Mouse (Mus musculus): ENCODE data around the gene Btbd1.

- TF ChIP-seq CTCF (IDR thresholded peaks at IDR 0.05; ENCODE audit: low read depth) (no peak), EP300 (IDR thresholded peaks at IDR 0.05; ENCODE audit: low read depth) (no peak)
Observed at GRCm38 (mm10) chr7:81828681-81829378, 401 bp downstream of the Btbd1 start.
